Mouse (Mus musculus) midbrain, embryonic 12.5 days (tissue): ENCODE results near the gene Gucd1. TPM values are rescaled to one million over a fixed set of nuclear protein-coding genes. Genes with fewer than 3 reads are reported as not detected.

Experiments
- ATAC-seq: fragments of 200-750 bp; cut with Nextera tagmentation; 2 replicates; pipeline ENCODE4 v1.8.0; 2017; ENCODE audit warnings: low read depth, moderate TSS enrichment, moderate library complexity; ENCODE audit not compliant: low FRiP score
- H3K27ac ChIP-seq: fragments of 300-500 bp; sonication (generic); replicated peaks from 2 replicates; pipeline ENCODE4 v1.5.1; 2016; ENCODE audit warnings: mild to moderate bottlenecking
- H3K27me3 ChIP-seq: fragments of 300-500 bp; sonication (generic); 2 replicates; pipeline ENCODE4 v1.6.1; 2016; ENCODE audit warnings: mild to moderate bottlenecking
- H3K36me3 ChIP-seq: fragments of 300-500 bp; sonication (generic); 2 replicates; pipeline ENCODE4 v1.6.1; 2016
- H3K4me1 ChIP-seq: fragments of 300-500 bp; sonication (generic); 2 replicates; pipeline ENCODE4 v1.6.1; 2016
- H3K4me2 ChIP-seq: fragments of 300-500 bp; sonication (generic); replicated peaks from 2 replicates; pipeline ENCODE4 v1.6.1; 2016; ENCODE audit warnings: mild to moderate bottlenecking, moderate library complexity
- H3K4me3 ChIP-seq: fragments of 300-500 bp; sonication (generic); 2 replicates; pipeline ENCODE4 v1.5.1; 2016; ENCODE audit warnings: mild to moderate bottlenecking
- H3K9ac ChIP-seq: fragments of 300-500 bp; sonication (generic); replicated peaks from 2 replicates; pipeline ENCODE4 v1.6.1; 2016; ENCODE audit warnings: mild to moderate bottlenecking, moderate library complexity
- H3K9me3 ChIP-seq: fragments of 300-500 bp; sonication (generic); 2 replicates; pipeline ENCODE4 v1.6.1; 2016; ENCODE audit warnings: mild to moderate bottlenecking
- WGBS: fragments of 180-500 bp; shearing (Covaris S2); methylation state at CpG from one replicate; pipeline ENCODE4 v1.1.7; 2016; 5-methylcytosine and 5-hydroxymethylcytosine counted together
- polyA plus RNA-seq: library from polyadenylated mRNA; unstranded; fragments of >200 nt; fragmentation: Nextera tagmentation; extraction: Ambion mirVana; gene quantifications from 2 replicates; pipeline ENCODE4 v1.2.1, GENCODE M21; 2016

Gene Gucd1
- polyA plus RNA-seq, 1 experiment from 2014 or later: 29.3 TPM

- 25% methylated on average over 3 of the region's 3 CpGs for WGBS
- no peaks in the 10 kb centered on the region for H3K9me3 ChIP-seq
- peak overlapping the region; percentile 82 for H3K27ac ChIP-seq
Observed at GRCm38 (mm10) chr10:75558515-75558914, 40.7 kb upstream of the Gucd1 start.

GRCm38 (mm10) chr10:75556026-75556425 lies 38.3 kb upstream of the Gucd1 start:
- H3K4me2 ChIP-seq: 0 out of 2 replicates have a peak overlapping the region, but pooled peaks have one; percentile 2
- peak overlapping the region; percentile 65 for H3K27ac ChIP-seq
- H3K27me3 ChIP-seq: peaks cover 38% of the 10 kb centered on the region
- 40% methylated on average over 9 of the region's 9 CpGs for WGBS
- peak; percentile 68 for ATAC-seq
- H3K9ac ChIP-seq: no peak overlapping the region
- H3K36me3 ChIP-seq: no peaks in the 10 kb centered on the region
- no peak overlapping the region for H3K4me3 ChIP-seq
- no peaks in the 10 kb centered on the region for H3K9me3 ChIP-seq
- H3K4me1 ChIP-seq: peaks cover 36% of the 10 kb centered on the region

More at GRCm38 (mm10) chr10:75558515-75558914, 40.7 kb upstream of the Gucd1 start:
- Histone ChIP-seq H3K9ac (no peak overlapping the region), H3K27me3 (peaks cover 50% of the 10 kb centered on the region), H3K36me3 (no peaks in the 10 kb centered on the region), H3K4me3 (peak overlapping the region; percentile 63), H3K4me1 (peaks cover 36% of the 10 kb centered on the region), H3K4me2 (peak overlapping the region; percentile 94)
- ATAC-seq: no peak

- Histone ChIP-seq H3K27me3 (peaks cover 33% of the 10 kb centered on the region), H3K27ac (peak overlapping the region; percentile 65), H3K4me2 (no peak overlapping the region), H3K4me3 (no peak overlapping the region), H3K9ac (no peak overlapping the region), H3K9me3 (no peaks in the 10 kb centered on the region), H3K36me3 (no peaks in the 10 kb centered on the region), H3K4me1 (peaks cover 34% of the 10 kb centered on the region)
- no peak for ATAC-seq
- WGBS: 79% methylated on average over 6 of the region's 6 CpGs
Observed at GRCm38 (mm10) chr10:75555557-75555956, 37.8 kb upstream of the Gucd1 start.

GRCm38 (mm10) chr10:75554090-75554489 lies 36.3 kb upstream of the Gucd1 start:
- no peak overlapping the region for H3K4me3 ChIP-seq
- 87% methylated on average over 8 of the region's 8 CpGs for WGBS
- H3K36me3 ChIP-seq: no peaks in the 10 kb centered on the region
- no peak overlapping the region for H3K4me2 ChIP-seq
- ATAC-seq: no peak
- no peak overlapping the region for H3K9ac ChIP-seq
- peaks cover 23% of the 10 kb centered on the region for H3K4me1 ChIP-seq
- no peaks in the 10 kb centered on the region for H3K9me3 ChIP-seq
- H3K27me3 ChIP-seq: peaks cover 20% of the 10 kb centered on the region
- no peak overlapping the region for H3K27ac ChIP-seq

- H3K4me1 ChIP-seq: peaks cover 17% of the 10 kb centered on the region
- H3K36me3 ChIP-seq: no peaks in the 10 kb centered on the region
- WGBS: 73% methylated on average over 13 of the region's 13 CpGs
- no peak overlapping the region for H3K4me3 ChIP-seq
- peaks cover 12% of the 10 kb centered on the region; the same call in 1 of the 2 replicates for H3K27me3 ChIP-seq
- H3K27ac ChIP-seq: no peak overlapping the region
- no peak for ATAC-seq
- H3K9me3 ChIP-seq: no peaks in the 10 kb centered on the region
- no peak overlapping the region for H3K9ac ChIP-seq
- no peak overlapping the region for H3K4me2 ChIP-seq
Observed at GRCm38 (mm10) chr10:75552701-75553450, 35.1 kb upstream of the Gucd1 start.

GRCm38 (mm10) chr10:75552106-75552505 lies 34.3 kb upstream of the Gucd1 start:
- no peak for ATAC-seq
- Histone ChIP-seq H3K27me3 (peaks cover 7% of the 10 kb centered on the region; the same call in 1 of the 2 replicates), H3K9me3 (no peaks in the 10 kb centered on the region), H3K9ac (no peak overlapping the region), H3K36me3 (no peaks in the 10 kb centered on the region), H3K27ac (no peak overlapping the region), H3K4me1 (peaks cover 16% of the 10 kb centered on the region), H3K4me2 (no peak overlapping the region), H3K4me3 (no peak overlapping the region)
- 89% methylated on average over 2 of the region's 2 CpGs for WGBS

GRCm38 (mm10) chr10:75551175-75551574 lies 33.4 kb upstream of the Gucd1 start:
- H3K4me2 ChIP-seq: no peak overlapping the region
- H3K4me1 ChIP-seq: peaks cover 7% of the 10 kb centered on the region; the same call in 1 of the 2 replicates
- 61% methylated on average over 12 of the region's 12 CpGs for WGBS
- no peak overlapping the region for H3K27ac ChIP-seq
- H3K27me3 ChIP-seq: 0 out of 2 replicates have a peak, but pooled peaks cover 6% of the 10 kb centered on the region
- no peak overlapping the region for H3K9ac ChIP-seq
- no peaks in the 10 kb centered on the region for H3K36me3 ChIP-seq
- ATAC-seq: no peak
- no peaks in the 10 kb centered on the region for H3K9me3 ChIP-seq
- H3K4me3 ChIP-seq: no peak overlapping the region

GRCm38 (mm10) chr10:75549886-75550285 lies 32.1 kb upstream of the Gucd1 start:
- no peak for ATAC-seq
- Histone ChIP-seq H3K27ac (no peak overlapping the region), H3K4me2 (no peak overlapping the region), H3K4me1 (no peaks in the 10 kb centered on the region), H3K9me3 (0 out of 2 replicates have a peak, but pooled peaks cover under 1% of the 10 kb centered on the region), H3K4me3 (no peak overlapping the region), H3K9ac (no peak overlapping the region), H3K27me3 (0 out of 2 replicates have a peak, but pooled peaks cover 6% of the 10 kb centered on the region), H3K36me3 (no peaks in the 10 kb centered on the region)
- WGBS: 85% methylated on average over 7 of the region's 7 CpGs

- no peak overlapping the region for H3K9ac ChIP-seq
- H3K9me3 ChIP-seq: 0 out of 2 replicates have a peak, but pooled peaks cover 5% of the 10 kb centered on the region
- 0 out of 2 replicates have a peak, but pooled peaks cover 6% of the 10 kb centered on the region for H3K27me3 ChIP-seq
- H3K27ac ChIP-seq: no peak overlapping the region
- no peak overlapping the region for H3K4me3 ChIP-seq
- 78% methylated on average over 14 of the region's 14 CpGs for WGBS
- no peaks in the 10 kb centered on the region for H3K4me1 ChIP-seq
- no peak for ATAC-seq
- H3K4me2 ChIP-seq: no peak overlapping the region
- no peaks in the 10 kb centered on the region for H3K36me3 ChIP-seq
Observed at GRCm38 (mm10) chr10:75548486-75548885, 30.7 kb upstream of the Gucd1 start.

GRCm38 (mm10) chr10:75547901-75548300 lies 30.1 kb upstream of the Gucd1 start:
- H3K9ac ChIP-seq: no peak overlapping the region
- H3K4me1 ChIP-seq: no peaks in the 10 kb centered on the region
- WGBS: 85% methylated on average over 7 of the region's 7 CpGs
- H3K36me3 ChIP-seq: no peaks in the 10 kb centered on the region
- no peak for ATAC-seq
- H3K27ac ChIP-seq: no peak overlapping the region
- H3K4me3 ChIP-seq: no peak overlapping the region
- H3K4me2 ChIP-seq: no peak overlapping the region
- H3K9me3 ChIP-seq: 0 out of 2 replicates have a peak, but pooled peaks cover 9% of the 10 kb centered on the region
- H3K27me3 ChIP-seq: 0 out of 2 replicates have a peak, but pooled peaks cover 6% of the 10 kb centered on the region

- H3K9ac ChIP-seq: no peak overlapping the region
- ATAC-seq: no peak
- no peaks in the 10 kb centered on the region for H3K27me3 ChIP-seq
- H3K4me3 ChIP-seq: no peak overlapping the region
- WGBS: 87% methylated on average over 5 of the region's 5 CpGs
- H3K9me3 ChIP-seq: no peaks in the 10 kb centered on the region
- peaks cover 45% of the 10 kb centered on the region for H3K36me3 ChIP-seq
- H3K4me1 ChIP-seq: no peaks in the 10 kb centered on the region
- H3K4me2 ChIP-seq: no peak overlapping the region
- no peak overlapping the region for H3K27ac ChIP-seq
Observed at GRCm38 (mm10) chr10:75536123-75536522, 18.4 kb upstream of the Gucd1 start.

GRCm38 (mm10) chr10:75535423-75535822 lies 17.7 kb upstream of the Gucd1 start:
- Histone ChIP-seq H3K4me3 (no peak overlapping the region), H3K27me3 (no peaks in the 10 kb centered on the region), H3K4me1 (no peaks in the 10 kb centered on the region), H3K27ac (no peak overlapping the region), H3K36me3 (peaks cover 45% of the 10 kb centered on the region), H3K9me3 (no peaks in the 10 kb centered on the region), H3K9ac (no peak overlapping the region), H3K4me2 (no peak overlapping the region)
- 94% methylated on average over 2 of the region's 2 CpGs for WGBS
- ATAC-seq: no peak
